Mouse (Mus musculus): ENCODE measurements around the gene Plppr1.
"Not testable (repeated sequence)": the region's sequence is repeated elsewhere in the genome, so short reads cannot be mapped to it uniquely, and the experiment has no call there.

Plppr1 gene

GRCm38 (mm10) chr4:49238111-49238510, 179.0 kb downstream of the Plppr1 start:
- DNase-seq = no peak

GRCm38 (mm10) chr4:49239451-49239850, 180.4 kb downstream of the Plppr1 start:
- no peak for DNase-seq

GRCm38 (mm10) chr4:49244791-49245190, 185.7 kb downstream of the Plppr1 start:
- no peak for DNase-seq

GRCm38 (mm10) chr4:49245274-49245673, 186.2 kb downstream of the Plppr1 start:
- no peak for DNase-seq

GRCm38 (mm10) chr4:49251262-49251661, 192.2 kb downstream of the Plppr1 start:
- DNase-seq = no peak

GRCm38 (mm10) chr4:49252169-49252568, 193.1 kb downstream of the Plppr1 start:
- no peak for DNase-seq

GRCm38 (mm10) chr4:49278515-49278914, 219.4 kb downstream of the Plppr1 start:
- no peak for DNase-seq

- DNase-seq = no peak
Observed at GRCm38 (mm10) chr4:49284692-49285291, 225.7 kb downstream of the Plppr1 start.

GRCm38 (mm10) chr4:49285340-49286196, 226.5 kb downstream of the Plppr1 start:
- no peak for DNase-seq

- DNase-seq = no peak
Observed at GRCm38 (mm10) chr4:49286197-49286492, 227.1 kb downstream of the Plppr1 start.

- no peak for DNase-seq
Observed at GRCm38 (mm10) chr4:49296434-49296833, 237.4 kb downstream of the Plppr1 start.

GRCm38 (mm10) chr4:49299576-49299975, 240.5 kb downstream of the Plppr1 start:
- no peak for DNase-seq

- peak in 1 of 2 experiments; percentile 5 for DNase-seq
Observed at GRCm38 (mm10) chr4:49321903-49322635, 263.0 kb downstream of the Plppr1 start.

- DNase-seq = not testable (repeated sequence)
Observed at GRCm38 (mm10) chr4:49337949-49338348, 278.9 kb downstream of the Plppr1 start.

GRCm38 (mm10) chr4:49340091-49340490, 281.0 kb downstream of the Plppr1 start:
- not testable (repeated sequence) for DNase-seq

- not testable (repeated sequence) for DNase-seq
Observed at GRCm38 (mm10) chr4:49348001-49348400, 288.9 kb downstream of the Plppr1 start.

- DNase-seq = no peak
Observed at GRCm38 (mm10) chr4:49348677-49349076, 289.6 kb downstream of the Plppr1 start.

- no peak for DNase-seq
Observed at GRCm38 (mm10) chr4:49350470-49350869, 291.4 kb downstream of the Plppr1 start.

- no peak for DNase-seq
Observed at GRCm38 (mm10) chr4:49357097-49357496, 298.0 kb downstream of the Plppr1 start.

- not testable (repeated sequence) for DNase-seq
Observed at GRCm38 (mm10) chr4:49368046-49368445, 309.0 kb downstream of the Plppr1 start.

- not testable (repeated sequence) for DNase-seq
Observed at GRCm38 (mm10) chr4:49383576-49384318, 324.7 kb downstream of the Plppr1 start.

- DNase-seq = no peak
Observed at GRCm38 (mm10) chr4:49386873-49387272, 327.8 kb downstream of the Plppr1 start.
